In the genomic region with DNA sequence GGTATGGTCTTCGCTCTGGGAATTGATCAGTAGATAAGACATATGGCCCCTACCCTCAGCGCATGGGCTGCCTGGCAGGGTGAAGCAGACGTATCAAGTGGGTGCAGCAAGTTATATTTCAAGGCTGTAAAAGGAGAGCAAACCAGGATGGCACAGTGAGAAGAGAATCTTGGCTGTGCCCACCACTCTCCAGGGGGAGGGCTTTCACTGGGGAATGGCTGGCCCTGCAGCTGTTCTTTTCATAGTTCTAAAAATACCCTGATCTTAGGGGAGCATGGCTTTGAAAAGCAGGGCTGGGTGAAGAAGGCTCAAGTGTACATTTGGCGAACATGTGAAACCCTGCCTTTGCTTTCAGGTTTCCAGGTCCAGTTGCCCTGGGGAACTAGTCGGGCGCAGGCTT, we compare ENCODE assay signal across 17 mouse cellular contexts. TPM values are rescaled to one million over a fixed set of nuclear protein-coding genes. Genes with fewer than 3 reads are reported as not detected.
DNase-seq lines count a peak whose midpoint lies in the region; ATAC-seq and TF ChIP-seq lines count a peak whose summit lies in the region.
"Had no signal": no experiment of that assay in that cellular context is flagged by ENCODE, and none has a peak within 500 bp of the region (broad histone marks: within the 10 kb centered on the region; RNA-seq: fewer than 3 reads in every experiment).

No protein-coding gene starts in this region.

- no peak for DNase-seq in forebrain, embryonic 10.5 days (ENCODE audit: extremely low spot score, low spot score)
- DNase-seq in heart, postnatal 0 days (ENCODE audit: low spot score): no peak
- DNase-seq in heart, postnatal 25 days (ENCODE audit: low spot score): no peak
- DNase-seq in brain, adult 2 months (ENCODE audit: low read depth, low spot score): peak; percentile 58
- DNase-seq in gastrocnemius, postnatal 14 days: peak; percentile 38
- DNase-seq in left cerebral cortex, adult 8-10 months (ENCODE audit: low spot score in 2 of 2): no peak
- DNase-seq in left cerebral cortex, adult 18-20 months (ENCODE audit: low spot score in 2 of 2): no peak
- DNase-seq: cerebellum, adult 8-10 months; lung, postnatal 10 days; right cerebral cortex, adult 18-20 months; thymus, adult 2 months had no signal

- H3K9ac ChIP-seq in forebrain, embryonic 13.5 days: no peak overlapping the region
- no peak overlapping the region; the same call in 1 of the 2 replicates for H3K9ac ChIP-seq in heart, postnatal 0 days (replicated peaks; ENCODE audit: low read depth, low read length)
- H3K9ac ChIP-seq: liver, embryonic 12.5 days; midbrain, embryonic 12.5 days; neural tube, embryonic 13.5 days had no signal

- H3K4me2 ChIP-seq in forebrain, embryonic 13.5 days: no peak overlapping the region
- H3K4me2 ChIP-seq in heart, postnatal 0 days (ENCODE audit: low read depth, low read length): peak overlapping the region; percentile 22; the same call in 1 of the 2 replicates
- H3K4me2 ChIP-seq: liver, embryonic 12.5 days; midbrain, embryonic 12.5 days; neural tube, embryonic 13.5 days had no signal

- H3K4me1 ChIP-seq in forebrain, embryonic 13.5 days: peaks cover 35% of the 10 kb centered on the region
- peaks cover 35% of the 10 kb centered on the region for H3K4me1 ChIP-seq in forebrain, embryonic 10.5 days
- H3K4me1 ChIP-seq in heart, postnatal 0 days (ENCODE audit: control insufficient read depth, insufficient read depth): peaks cover 43% of the 10 kb centered on the region

- ATAC-seq in forebrain, embryonic 13.5 days: peak; percentile 53; the same call in 1 of the 2 replicates
- ATAC-seq in heart, postnatal 0 days (ENCODE audit: insufficient read depth, low read depth): no peak
- ATAC-seq: activated CD4-positive, CD25-positive, alpha-beta regulatory T cell, adult 4 months; liver, embryonic 12.5 days had no signal

- TF ChIP-seq EP300 in heart, postnatal 0 days (IDR thresholded peaks at IDR 0.05; ENCODE audit: low read depth): no peak

- intact Hi-C loops in heart, postnatal 25 days (cut with DNase I): loop anchor here (2.0 kb wide), 1 partner anchor 25 kb away; no protein-coding TSS in a partner anchor
- intact Hi-C loops in gastrocnemius, postnatal 14 days (cut with DNase I; ENCODE audit: low total_unique reads): no loop called here

- 88% methylated on average over 6 of the region's 6 CpGs for WGBS in forebrain, embryonic 13.5 days
- 95% methylated on average over 6 of the region's 6 CpGs for WGBS in forebrain, embryonic 10.5 days
- WGBS in heart, postnatal 0 days: 54% methylated on average over 6 of the region's 6 CpGs

- no peak overlapping the region for H3K4me3 ChIP-seq in forebrain, embryonic 13.5 days
- no peak overlapping the region for H3K4me3 ChIP-seq in forebrain, embryonic 10.5 days
- H3K4me3 ChIP-seq in heart, postnatal 0 days (ENCODE audit: low read depth, low read length): no peak overlapping the region
- H3K4me3 ChIP-seq: hindbrain, embryonic 10.5 days; liver, embryonic 12.5 days; midbrain, embryonic 12.5 days; neural tube, embryonic 13.5 days had no signal

- H3K9me3 ChIP-seq in forebrain, embryonic 13.5 days (replicated peaks): no peaks in the 10 kb centered on the region
- H3K9me3 ChIP-seq in forebrain, embryonic 10.5 days: no peaks in the 10 kb centered on the region
- H3K9me3 ChIP-seq in heart, postnatal 0 days (replicated peaks; ENCODE audit: control insufficient read depth, low read length): no peaks in the 10 kb centered on the region
- H3K9me3 ChIP-seq: hindbrain, embryonic 10.5 days; liver, embryonic 12.5 days; midbrain, embryonic 12.5 days; neural tube, embryonic 13.5 days had no signal

- H3K27ac ChIP-seq in forebrain, embryonic 13.5 days: peak overlapping the region; percentile 14; the same call in 1 of the 2 replicates
- H3K27ac ChIP-seq in forebrain, embryonic 10.5 days: no peak overlapping the region
- peak overlapping the region; percentile 36 for H3K27ac ChIP-seq in heart, postnatal 0 days (ENCODE audit: low read depth)
- H3K27ac ChIP-seq: hindbrain, embryonic 10.5 days; liver, embryonic 12.5 days; midbrain, embryonic 12.5 days; neural tube, embryonic 13.5 days had no signal

- no peak for TF ChIP-seq CTCF in heart, postnatal 0 days (IDR thresholded peaks at IDR 0.05; ENCODE audit: low read depth)

- no peaks in the 10 kb centered on the region for H3K27me3 ChIP-seq in forebrain, embryonic 13.5 days
- no peaks in the 10 kb centered on the region for H3K27me3 ChIP-seq in forebrain, embryonic 10.5 days (ENCODE audit: poor library complexity, severe bottlenecking)
- H3K27me3 ChIP-seq in heart, postnatal 0 days (ENCODE audit: control insufficient read depth, insufficient read depth, low read length): no peaks in the 10 kb centered on the region
- H3K27me3 ChIP-seq: liver, embryonic 12.5 days; midbrain, embryonic 12.5 days; neural tube, embryonic 13.5 days had no signal

- H3K36me3 ChIP-seq in forebrain, embryonic 13.5 days (ENCODE audit: poor library complexity, severe bottlenecking): no peaks in the 10 kb centered on the region; the same call in 1 of the 2 replicates
- peaks cover 40% of the 10 kb centered on the region for H3K36me3 ChIP-seq in forebrain, embryonic 10.5 days (replicated peaks)
- H3K36me3 ChIP-seq in heart, postnatal 0 days (replicated peaks; ENCODE audit: control insufficient read depth, insufficient read depth, low read length): no peaks in the 10 kb centered on the region
- H3K36me3 ChIP-seq: neural tube, embryonic 13.5 days had no signal

RNA-seq across cellular contexts. Expression of a gene that starts 11.5 kb away (rescaled TPM):
- polyA plus RNA-seq in forebrain, embryonic 13.5 days (2015; fragmentation: Nextera tagmentation; extraction: Ambion mirVana): 21.4 and 22.9 TPM in 2 replicates
- polyA plus RNA-seq in forebrain, embryonic 10.5 days (2016; fragmentation: Nextera tagmentation; extraction: Ambion mirVana): 32.4 and 35.0 TPM in 2 replicates
- total RNA-seq in heart, postnatal 0 days (2014; rRNA removed; ENCODE audit: low replicate concordance): 26.5 and 37.0 TPM in 2 replicates
- 13.5 and 14.2 TPM in 2 replicates for polyA plus RNA-seq in heart, postnatal 0 days (2015; fragmentation: Nextera tagmentation; extraction: Ambion mirVana)
- 10 to 100 TPM; 21.1 to 25.9 TPM for total RNA-seq in heart, postnatal 25 days (2021)
- 10 to 100 TPM; 41.5 to 51.9 TPM for total RNA-seq in gastrocnemius, postnatal 14 days (2021)
- total RNA-seq in left cerebral cortex, adult 8-10 months (2022): 10 to 100 TPM; 21.3 to 27.1 (median 24.0) TPM
- total RNA-seq in left cerebral cortex, adult 18-20 months (2021): 10 to 100 TPM; 24.8 to 26.3 TPM

Comparison
In these comparisons a context has a peak if more than half of its experiments do, and no peak if none do; other contexts are left out.
1. DNase-seq: peak in brain, adult 2 months (single experiment) and gastrocnemius, postnatal 14 days (single experiment); none in forebrain, embryonic 10.5 days (single experiment), heart, postnatal 0 days (single experiment), heart, postnatal 25 days (single experiment), left cerebral cortex, adult 8-10 months (0 of 2) and left cerebral cortex, adult 18-20 months (0 of 2).